Mouse (Mus musculus) myocyte (in vitro differentiated cells): ENCODE results near the gene Syce1l.

Source experiments
- MAX ChIP-seq: IDR thresholded peaks from one replicate; pipeline ENCODE4 v1.6.1; 2011; ENCODE audit warnings: low read depth, mild to moderate bottlenecking, control low read depth
- POLR2A ChIP-seq: IDR thresholded peaks from one replicate; pipeline ENCODE4 v1.6.1; 2011; ENCODE audit warnings: low read depth, mild to moderate bottlenecking, control low read depth, moderate library complexity; ENCODE audit not compliant: insufficient read length
- USF1 ChIP-seq: IDR thresholded peaks from one replicate; pipeline ENCODE4 v1.6.1; 2011; ENCODE audit warnings: low read depth, mild to moderate bottlenecking, control low read depth, moderate library complexity

DNA sequence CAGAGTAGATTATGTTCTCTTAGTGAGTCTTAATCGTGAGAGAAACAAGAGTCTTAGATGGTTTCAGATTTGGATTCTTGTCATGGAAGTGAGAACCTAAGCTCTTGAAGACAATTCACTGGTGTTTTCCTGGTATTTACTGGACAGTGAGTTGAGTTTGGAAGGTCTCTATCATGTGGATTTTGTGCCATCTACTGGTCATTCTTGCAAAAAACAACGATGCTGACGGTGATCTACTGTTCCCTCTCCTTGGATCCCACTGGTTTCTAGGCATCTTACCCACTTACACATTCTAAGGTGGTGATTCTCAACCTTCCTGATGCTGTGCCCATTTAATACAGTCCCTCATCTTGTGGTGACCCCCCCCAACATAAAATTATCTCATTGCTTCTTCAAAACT is 10.4 kb upstream of the Syce1l start:
- no peak for TF ChIP-seq POLR2A
- TF ChIP-seq MAX: no peak
- TF ChIP-seq USF1: no peak
